Mouse (Mus musculus): Measurements from ENCODE around the gene Anapc2. TPM values are rescaled to one million over a fixed set of nuclear protein-coding genes. Genes with fewer than 3 reads are reported as not detected.

Gene Anapc2
- total and polyA plus RNA-seq, 2 experiments from 2014 or later: 41.0 to 48.6 TPM

GRCm38 (mm10) chr2:25267746-25268309 is 4.5 kb upstream of the Anapc2 start:
- Histone ChIP-seq H3K27me3 (ENCODE audit: control insufficient read depth, insufficient read depth, low read length) (no peaks in the 10 kb centered on the region), H3K9ac (replicated peaks; ENCODE audit: low read depth, low read length) (no peak overlapping the region), H3K9me3 (replicated peaks; ENCODE audit: control insufficient read depth, low read length) (no peaks in the 10 kb centered on the region), H3K36me3 (replicated peaks; ENCODE audit: control insufficient read depth, insufficient read depth, low read length) (peaks cover 22% of the 10 kb centered on the region), H3K27ac (ENCODE audit: low read depth) (no peak overlapping the region), H3K4me1 (ENCODE audit: control insufficient read depth, insufficient read depth) (peaks cover 36% of the 10 kb centered on the region), H3K4me2 (ENCODE audit: low read depth, low read length) (no peak overlapping the region), H3K4me3 (ENCODE audit: low read depth, low read length) (no peak overlapping the region)
- TF ChIP-seq CTCF (IDR thresholded peaks at IDR 0.05; ENCODE audit: low read depth) (no peak), EP300 (IDR thresholded peaks at IDR 0.05; ENCODE audit: low read depth) (no peak)
- DNase-seq (ENCODE audit: low spot score) (no peak), ATAC-seq (ENCODE audit: insufficient read depth, low read depth) (no peak)
- WGBS: 57% methylated on average over 4 of the region's 4 CpGs

- H3K9ac ChIP-seq (replicated peaks; ENCODE audit: low read depth, low read length): peak overlapping the region; percentile 67
- no peaks in the 10 kb centered on the region for H3K9me3 ChIP-seq (replicated peaks; ENCODE audit: control insufficient read depth, low read length)
- peaks cover 17% of the 10 kb centered on the region for H3K4me1 ChIP-seq (ENCODE audit: control insufficient read depth, insufficient read depth)
- peak overlapping the region; percentile 80 for H3K4me3 ChIP-seq (ENCODE audit: low read depth, low read length)
- WGBS: 0% methylated on average over 28 of the region's 29 CpGs
- DNase-seq (ENCODE audit: low spot score) (no peak), ATAC-seq (ENCODE audit: insufficient read depth, low read depth) (peak; percentile 9; the same call in 1 of the 2 replicates)
- H3K4me2 ChIP-seq (ENCODE audit: low read depth, low read length): peak overlapping the region; percentile 85
- no peaks in the 10 kb centered on the region for H3K27me3 ChIP-seq (ENCODE audit: control insufficient read depth, insufficient read depth, low read length)
- H3K36me3 ChIP-seq (replicated peaks; ENCODE audit: control insufficient read depth, insufficient read depth, low read length): peaks cover 56% of the 10 kb centered on the region
- TF ChIP-seq EP300 (IDR thresholded peaks at IDR 0.05; ENCODE audit: low read depth): no peak
- no peak for TF ChIP-seq CTCF (IDR thresholded peaks at IDR 0.05; ENCODE audit: low read depth)
- H3K27ac ChIP-seq (ENCODE audit: low read depth): peak overlapping the region; percentile 87
Observed at GRCm38 (mm10) chr2:25272515-25272914, 237 bp downstream of the Anapc2 start.

- peak overlapping the region; percentile 87 for H3K27ac ChIP-seq (ENCODE audit: low read depth)
- H3K9me3 ChIP-seq (replicated peaks; ENCODE audit: control insufficient read depth, low read length): no peaks in the 10 kb centered on the region
- H3K4me3 ChIP-seq (ENCODE audit: low read depth, low read length): peak overlapping the region; percentile 80
- H3K9ac ChIP-seq (replicated peaks; ENCODE audit: low read depth, low read length): peak overlapping the region; percentile 67
- ATAC-seq (ENCODE audit: insufficient read depth, low read depth) (no peak), DNase-seq (ENCODE audit: low spot score) (no peak)
- 24% methylated on average over 16 of the region's 16 CpGs for WGBS
- H3K36me3 ChIP-seq (replicated peaks; ENCODE audit: control insufficient read depth, insufficient read depth, low read length): peaks cover 61% of the 10 kb centered on the region
- H3K27me3 ChIP-seq (ENCODE audit: control insufficient read depth, insufficient read depth, low read length): no peaks in the 10 kb centered on the region
- H3K4me1 ChIP-seq (ENCODE audit: control insufficient read depth, insufficient read depth): peaks cover 17% of the 10 kb centered on the region
- H3K4me2 ChIP-seq (ENCODE audit: low read depth, low read length): peak overlapping the region; percentile 85
- TF ChIP-seq CTCF (IDR thresholded peaks at IDR 0.05; ENCODE audit: low read depth) (no peak), EP300 (IDR thresholded peaks at IDR 0.05; ENCODE audit: low read depth) (no peak)
Observed at GRCm38 (mm10) chr2:25273010-25273409, 732 bp downstream of the Anapc2 start.

- H3K4me2 ChIP-seq (ENCODE audit: low read depth, low read length): no peak overlapping the region
- no peaks in the 10 kb centered on the region for H3K4me1 ChIP-seq (ENCODE audit: control insufficient read depth, insufficient read depth)
- no peak overlapping the region for H3K27ac ChIP-seq (ENCODE audit: low read depth)
- H3K4me3 ChIP-seq (ENCODE audit: low read depth, low read length): no peak overlapping the region
- ATAC-seq (ENCODE audit: insufficient read depth, low read depth) (0 out of 2 replicates have a peak, but pooled peaks have one; percentile 33), DNase-seq (ENCODE audit: low spot score) (peak; percentile 74)
- 55% methylated on average over 13 of the region's 13 CpGs for WGBS
- H3K36me3 ChIP-seq (replicated peaks; ENCODE audit: control insufficient read depth, insufficient read depth, low read length): peaks cover 93% of the 10 kb centered on the region
- H3K9ac ChIP-seq (replicated peaks; ENCODE audit: low read depth, low read length): no peak overlapping the region
- TF ChIP-seq EP300 (IDR thresholded peaks at IDR 0.05; ENCODE audit: low read depth) (no peak), CTCF (IDR thresholded peaks at IDR 0.05; ENCODE audit: low read depth) (peak; percentile 83)
- H3K9me3 ChIP-seq (replicated peaks; ENCODE audit: control insufficient read depth, low read length): no peaks in the 10 kb centered on the region
- no peaks in the 10 kb centered on the region for H3K27me3 ChIP-seq (ENCODE audit: control insufficient read depth, insufficient read depth, low read length)
Observed at GRCm38 (mm10) chr2:25278928-25279882, 6.9 kb downstream of the Anapc2 start.

GRCm38 (mm10) chr2:25285551-25285950 is 13.3 kb downstream of the Anapc2 start:
- Histone ChIP-seq H3K9ac (replicated peaks; ENCODE audit: low read depth, low read length) (no peak overlapping the region), H3K9me3 (replicated peaks; ENCODE audit: control insufficient read depth, low read length) (no peaks in the 10 kb centered on the region), H3K27ac (ENCODE audit: low read depth) (no peak overlapping the region), H3K36me3 (replicated peaks; ENCODE audit: control insufficient read depth, insufficient read depth, low read length) (peaks cover 51% of the 10 kb centered on the region), H3K4me1 (ENCODE audit: control insufficient read depth, insufficient read depth) (peaks cover 7% of the 10 kb centered on the region), H3K4me3 (ENCODE audit: low read depth, low read length) (no peak overlapping the region), H3K4me2 (ENCODE audit: low read depth, low read length) (no peak overlapping the region), H3K27me3 (ENCODE audit: control insufficient read depth, insufficient read depth, low read length) (peaks cover 26% of the 10 kb centered on the region)
- TF ChIP-seq EP300 (IDR thresholded peaks at IDR 0.05; ENCODE audit: low read depth) (no peak), CTCF (IDR thresholded peaks at IDR 0.05; ENCODE audit: low read depth) (no peak)
- DNase-seq (ENCODE audit: low spot score) (no peak), ATAC-seq (ENCODE audit: insufficient read depth, low read depth) (no peak)
- 89% methylated on average over 2 of the region's 2 CpGs for WGBS
